Mouse (Mus musculus) intestine, embryonic 15.5 days (tissue): ENCODE measurements around the gene Naa15. TPM values are rescaled to one million over a fixed set of nuclear protein-coding genes. Genes with fewer than 3 reads are reported as not detected.
"Not testable (repeated sequence)": the region's sequence is repeated elsewhere in the genome, so short reads cannot be mapped to it uniquely, and the experiment has no call there.

ENCODE experiments used
- ATAC-seq: fragments of 200-750 bp; cut with Nextera tagmentation; 2 replicates; pipeline ENCODE4 v1.8.0; 2017; ENCODE audit warnings: moderate TSS enrichment, moderate library complexity
- H3K27ac ChIP-seq: fragments of 300-500 bp; sonication (generic); 2 replicates; pipeline ENCODE4 v1.5.1; 2015; ENCODE audit warnings: mild to moderate bottlenecking, inconsistent platforms
- H3K27me3 ChIP-seq: fragments of 300-500 bp; sonication (generic); replicated peaks from 2 replicates; pipeline ENCODE4 v1.6.1; 2015; ENCODE audit warnings: inconsistent platforms
- H3K36me3 ChIP-seq: fragments of 300-500 bp; sonication (generic); 2 replicates; pipeline ENCODE4 v1.6.1; 2015; ENCODE audit warnings: inconsistent platforms
- H3K4me1 ChIP-seq: fragments of 300-500 bp; sonication (generic); replicated peaks from 2 replicates; pipeline ENCODE4 v1.6.1; 2015; ENCODE audit warnings: inconsistent platforms
- H3K4me2 ChIP-seq: fragments of 300-500 bp; sonication (generic); replicated peaks from 2 replicates; pipeline ENCODE4 v1.6.1; 2015; ENCODE audit warnings: mild to moderate bottlenecking, inconsistent platforms
- H3K4me3 ChIP-seq: fragments of 300-500 bp; sonication (generic); replicated peaks from 2 replicates; pipeline ENCODE4 v1.5.1; 2015; ENCODE audit warnings: inconsistent platforms
- H3K9ac ChIP-seq: fragments of 300-500 bp; sonication (generic); 2 replicates; pipeline ENCODE4 v1.6.1; 2015; ENCODE audit warnings: inconsistent platforms
- H3K9me3 ChIP-seq: fragments of 300-500 bp; sonication (generic); 2 replicates; pipeline ENCODE4 v1.6.1; 2016; ENCODE audit warnings: inconsistent platforms
- WGBS: fragments of 180-500 bp; shearing (Covaris S2); methylation state at CpG from one replicate; pipeline ENCODE4 v1.1.7; 2015; 5-methylcytosine and 5-hydroxymethylcytosine counted together
- polyA plus RNA-seq: library from polyadenylated mRNA; unstranded; fragments of >200 nt; fragmentation: Nextera tagmentation; extraction: Ambion mirVana; gene quantifications from 2 replicates; pipeline ENCODE4 v1.2.1, GENCODE M21; 2015

The Naa15 gene
- polyA plus RNA-seq, 1 experiment from 2014 or later: 51.6 TPM

DNA sequence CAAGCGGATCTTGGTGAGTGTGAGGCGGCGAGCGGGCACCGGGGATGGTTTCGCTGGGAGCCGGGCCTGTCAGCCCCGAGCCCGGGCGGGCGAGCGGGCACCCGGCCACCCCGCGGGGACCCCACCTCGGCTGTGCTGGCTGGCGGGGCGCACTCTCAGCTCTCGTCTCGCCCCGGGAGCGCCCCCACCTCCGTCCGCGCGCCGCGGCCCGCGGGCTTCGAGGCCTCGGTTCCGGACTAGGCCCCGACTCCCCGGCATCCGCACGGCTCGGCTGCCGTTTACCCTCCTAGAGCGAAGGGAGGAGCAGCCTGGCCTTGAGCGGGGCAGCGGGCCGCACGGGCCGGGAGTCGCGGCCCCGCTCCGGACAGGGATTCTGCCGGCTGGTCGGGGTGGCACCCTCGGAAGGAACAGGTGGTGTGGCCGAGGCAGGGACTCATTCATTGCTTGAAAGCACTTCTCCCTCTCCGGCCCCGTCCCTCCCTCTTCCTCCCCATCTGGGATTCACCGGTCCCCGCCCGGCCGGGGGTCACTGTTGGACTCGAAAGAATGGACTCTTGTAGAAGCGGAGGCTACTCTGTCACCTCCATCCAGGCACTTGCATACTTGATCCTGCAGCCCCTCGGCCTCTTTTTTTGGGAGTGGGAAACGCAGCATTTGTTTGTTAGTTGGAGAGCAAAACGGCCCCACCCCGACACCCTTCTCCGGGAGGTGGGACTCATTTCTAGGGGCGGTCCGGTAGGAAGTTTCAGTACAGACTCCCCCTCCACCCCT lies 1.6 kb downstream of the Naa15 start:
- Histone ChIP-seq H3K36me3 (no peaks in the 10 kb centered on the region), H3K27ac (peak overlapping the region; percentile 93), H3K9ac (peak overlapping the region; percentile 98), H3K9me3 (no peaks in the 10 kb centered on the region), H3K4me1 (peaks cover 3% of the 10 kb centered on the region; the same call in 1 of the 2 replicates), H3K4me2 (peak overlapping the region; percentile 62), H3K27me3 (no peaks in the 10 kb centered on the region), H3K4me3 (peak overlapping the region; percentile 97)
- peak; percentile 62 for ATAC-seq
- under 1% methylated on average over 68 of the region's 68 CpGs for WGBS

DNA sequence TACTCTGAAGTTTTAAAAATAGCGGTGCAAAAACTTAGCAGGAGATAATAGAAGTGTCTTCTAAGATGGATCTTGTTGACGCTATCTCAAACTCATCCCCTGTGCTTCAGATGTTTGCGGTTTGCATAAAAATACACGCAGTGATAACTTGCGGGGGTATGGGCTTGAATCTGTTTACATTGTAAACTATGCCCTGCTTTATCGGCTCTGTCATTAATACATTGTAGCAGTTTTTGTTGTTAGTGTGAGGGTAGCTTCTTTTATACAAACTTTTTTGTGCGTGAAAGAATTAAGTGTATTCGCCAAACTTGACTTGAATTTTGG lies 2.1 kb downstream of the Naa15 start:
- H3K27me3 ChIP-seq: no peaks in the 10 kb centered on the region
- H3K9me3 ChIP-seq: no peaks in the 10 kb centered on the region
- 9% methylated on average over 8 of the region's 8 CpGs for WGBS
- peak overlapping the region; percentile 93 for H3K27ac ChIP-seq
- H3K4me1 ChIP-seq: peaks cover 3% of the 10 kb centered on the region; the same call in 1 of the 2 replicates
- H3K9ac ChIP-seq: peak overlapping the region; percentile 98
- peak overlapping the region; percentile 62 for H3K4me2 ChIP-seq
- peak overlapping the region; percentile 97 for H3K4me3 ChIP-seq
- no peaks in the 10 kb centered on the region for H3K36me3 ChIP-seq
- no peak for ATAC-seq

- H3K4me1 ChIP-seq: peaks cover 3% of the 10 kb centered on the region; the same call in 1 of the 2 replicates
- no peaks in the 10 kb centered on the region for H3K9me3 ChIP-seq
- peak overlapping the region; percentile 97 for H3K4me3 ChIP-seq
- peak overlapping the region; percentile 62 for H3K4me2 ChIP-seq
- H3K36me3 ChIP-seq: no peaks in the 10 kb centered on the region
- H3K9ac ChIP-seq: no peak overlapping the region; the same call in 1 of the 2 replicates
- H3K27ac ChIP-seq: no peak overlapping the region
- no peaks in the 10 kb centered on the region for H3K27me3 ChIP-seq
- ATAC-seq: no peak
- whole genome bisulfite sequencing: 47% methylated on average over 2 of the region's 2 CpGs
These were observed 2.5 kb downstream of the Naa15 start for GRCm38 (mm10) chr3:51417485-51417884.

DNA sequence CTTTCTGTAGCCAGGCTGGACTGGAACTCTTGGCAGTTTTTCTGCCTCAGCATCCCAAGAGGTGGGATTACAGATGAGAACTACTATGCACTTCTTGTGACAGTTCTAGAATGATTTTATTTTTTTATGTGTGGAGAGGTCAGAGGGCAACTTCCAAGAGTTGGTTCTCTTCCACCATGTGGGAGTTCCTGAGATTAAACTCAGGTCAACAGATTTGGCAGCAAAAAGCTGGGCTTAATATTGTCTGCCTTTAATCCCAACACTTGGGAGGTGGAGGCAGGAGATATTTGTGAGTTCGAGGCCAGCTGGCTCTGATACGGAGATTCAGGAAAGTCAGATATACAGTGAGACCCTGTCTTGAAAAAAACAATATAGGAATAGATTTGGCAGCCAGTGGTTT lies 3.0 kb downstream of the Naa15 start:
- Histone ChIP-seq H3K9me3 (no peaks in the 10 kb centered on the region), H3K27me3 (no peaks in the 10 kb centered on the region), H3K4me3 (no peak overlapping the region), H3K9ac (no peak overlapping the region), H3K27ac (no peak overlapping the region), H3K4me2 (peak overlapping the region; percentile 62), H3K36me3 (no peaks in the 10 kb centered on the region), H3K4me1 (peaks cover 3% of the 10 kb centered on the region; the same call in 1 of the 2 replicates)
- no peak for ATAC-seq
- 57% methylated on average over 2 of the region's 2 CpGs for WGBS

GRCm38 (mm10) chr3:51421921-51422320 lies 7.0 kb downstream of the Naa15 start:
- H3K9me3 ChIP-seq: no peaks in the 10 kb centered on the region
- H3K27ac ChIP-seq: no peak overlapping the region
- H3K4me3 ChIP-seq: no peak overlapping the region
- H3K4me2 ChIP-seq: no peak overlapping the region
- H3K36me3 ChIP-seq: no peaks in the 10 kb centered on the region
- H3K4me1 ChIP-seq: peaks cover 3% of the 10 kb centered on the region; the same call in 1 of the 2 replicates
- ATAC-seq: no peak
- H3K27me3 ChIP-seq: no peaks in the 10 kb centered on the region
- WGBS: 59% methylated on average over 3 of the region's 3 CpGs
- no peak overlapping the region for H3K9ac ChIP-seq

- ATAC-seq: no peak
- Histone ChIP-seq H3K9ac (no peak overlapping the region), H3K4me1 (no peaks in the 10 kb centered on the region), H3K9me3 (no peaks in the 10 kb centered on the region), H3K4me3 (no peak overlapping the region), H3K4me2 (no peak overlapping the region), H3K27me3 (no peaks in the 10 kb centered on the region), H3K27ac (no peak overlapping the region), H3K36me3 (no peaks in the 10 kb centered on the region)
These were observed 10.4 kb downstream of the Naa15 start for GRCm38 (mm10) chr3:51425394-51425793.

DNA sequence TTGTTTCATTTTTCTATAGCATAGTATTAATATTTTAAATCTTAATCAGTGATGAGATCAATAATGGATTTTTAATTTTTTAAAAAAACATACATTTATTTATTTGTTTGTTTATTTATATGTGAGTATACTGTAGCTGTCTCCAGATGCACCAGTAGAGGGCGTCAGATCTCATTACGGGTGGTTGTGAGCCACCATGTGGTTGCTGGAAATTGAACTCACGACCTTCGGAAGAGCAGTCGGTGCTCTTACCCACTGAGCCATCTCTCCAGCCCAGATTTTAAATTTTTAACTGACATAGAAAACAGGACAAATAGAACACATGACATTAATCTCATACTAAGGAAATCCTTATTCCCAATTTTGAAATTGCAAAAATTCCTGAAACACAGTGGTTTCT lies 19.4 kb downstream of the Naa15 start:
- H3K4me3 ChIP-seq, H3K9me3 ChIP-seq, H3K27ac ChIP-seq, H3K9ac ChIP-seq, H3K36me3 ChIP-seq, H3K4me1 ChIP-seq, H3K27me3 ChIP-seq, H3K4me2 ChIP-seq, ATAC-seq: not testable (repeated sequence)
- 86% methylated on average over 5 of the region's 5 CpGs for WGBS

DNA sequence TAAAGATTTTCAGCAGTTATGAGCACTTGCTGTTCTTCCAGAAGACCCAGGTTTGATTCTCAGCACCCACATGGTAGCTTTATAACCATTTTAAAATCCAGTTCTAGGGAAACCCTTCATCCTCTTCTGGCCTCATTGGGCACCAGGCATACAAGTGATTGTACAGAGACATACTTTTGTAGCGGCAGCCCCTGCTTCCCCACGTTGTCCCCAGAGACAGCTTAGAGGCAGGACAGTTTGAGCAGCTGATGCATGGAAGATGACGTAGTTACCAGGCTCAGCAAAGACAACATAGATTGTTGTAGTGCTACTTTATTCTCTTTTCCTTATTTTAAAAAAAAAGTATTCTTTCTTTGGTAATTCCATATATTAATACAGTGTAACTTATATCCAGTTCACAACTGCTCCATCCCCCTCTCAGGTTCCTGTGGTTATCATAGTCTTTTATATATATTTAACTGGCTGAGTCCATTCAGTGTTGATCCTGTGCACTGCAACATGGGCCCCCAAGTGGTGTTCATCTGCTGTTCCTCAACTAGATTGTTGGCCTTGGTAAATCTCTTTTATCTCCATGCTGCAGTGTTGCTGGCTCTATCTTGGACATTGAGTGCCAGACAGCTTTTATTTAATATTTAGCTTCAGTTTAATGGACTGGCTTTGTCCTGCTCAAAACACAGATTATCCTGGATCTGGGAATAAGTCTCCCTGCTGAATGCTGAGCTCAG lies 20.1 kb downstream of the Naa15 start:
- H3K27me3 ChIP-seq: no peaks in the 10 kb centered on the region
- no peaks in the 10 kb centered on the region for H3K9me3 ChIP-seq
- H3K4me2 ChIP-seq: no peak overlapping the region
- no peaks in the 10 kb centered on the region for H3K4me1 ChIP-seq
- no peak overlapping the region for H3K9ac ChIP-seq
- H3K4me3 ChIP-seq: no peak overlapping the region
- no peak for ATAC-seq
- 91% methylated on average over 3 of the region's 3 CpGs for WGBS
- no peak overlapping the region for H3K27ac ChIP-seq
- H3K36me3 ChIP-seq: no peaks in the 10 kb centered on the region

DNA sequence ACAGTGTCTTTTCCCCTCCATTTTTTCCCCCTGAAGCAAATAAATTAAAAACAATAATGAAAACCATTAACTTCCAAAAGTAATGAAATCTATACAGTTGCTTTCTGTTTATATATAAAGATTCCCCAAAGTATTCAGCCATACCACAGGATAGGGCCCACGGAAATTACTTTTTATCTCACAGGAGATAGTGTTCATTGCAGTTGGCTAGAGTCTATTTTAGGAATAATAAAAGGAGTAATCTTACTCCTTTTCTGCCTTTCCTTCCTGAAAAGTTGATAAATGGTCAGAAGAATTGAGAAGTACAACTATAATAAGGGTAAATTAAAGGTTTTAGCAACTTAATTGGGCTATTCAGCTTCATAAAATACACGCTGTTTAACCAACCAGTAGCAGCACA lies 53.6 kb downstream of the Naa15 start:
- ATAC-seq: no peak
- Histone ChIP-seq H3K27ac (no peak overlapping the region), H3K4me3 (no peak overlapping the region), H3K4me2 (no peak overlapping the region), H3K9ac (no peak overlapping the region), H3K9me3 (no peaks in the 10 kb centered on the region), H3K36me3 (peaks cover 14% of the 10 kb centered on the region; the same call in 1 of the 2 replicates), H3K4me1 (no peaks in the 10 kb centered on the region), H3K27me3 (no peaks in the 10 kb centered on the region)
- 79% methylated on average over 2 of the region's 2 CpGs for WGBS

- Histone ChIP-seq H3K36me3 (peaks cover 11% of the 10 kb centered on the region; the same call in 1 of the 2 replicates), H3K27me3 (no peaks in the 10 kb centered on the region), H3K4me1 (no peaks in the 10 kb centered on the region), H3K9me3 (no peaks in the 10 kb centered on the region), H3K9ac (no peak overlapping the region), H3K4me3 (no peak overlapping the region), H3K4me2 (no peak overlapping the region), H3K27ac (no peak overlapping the region)
- 73% methylated on average over 4 of the region's 4 CpGs for WGBS
- ATAC-seq: peak; percentile 30
These were observed 60.8 kb downstream of the Naa15 start for GRCm38 (mm10) chr3:51475706-51476105.

DNA sequence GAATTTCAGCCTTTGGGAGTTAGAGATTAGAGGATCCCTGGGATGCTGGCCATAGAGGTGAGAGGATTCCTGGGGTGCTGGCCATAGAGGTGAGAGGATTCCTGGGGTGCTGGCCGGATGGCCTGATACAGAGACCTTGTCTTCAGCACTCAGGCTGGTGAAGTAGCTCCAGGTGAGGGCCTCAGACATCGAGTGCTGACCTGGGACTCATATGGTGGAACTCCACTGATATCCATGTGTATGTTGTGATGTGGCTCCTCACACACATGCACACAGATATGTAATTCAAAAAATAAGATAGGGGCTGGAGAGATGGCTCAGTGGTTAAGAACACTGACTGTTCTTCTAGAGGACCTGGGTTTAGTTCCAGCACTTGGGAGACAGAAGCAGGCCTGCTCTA lies 64.9 kb downstream of the Naa15 start:
- no peak overlapping the region for H3K4me2 ChIP-seq
- H3K9ac ChIP-seq: no peak overlapping the region
- no peak overlapping the region for H3K27ac ChIP-seq
- no peak for ATAC-seq
- no peak overlapping the region for H3K4me3 ChIP-seq
- no peaks in the 10 kb centered on the region for H3K4me1 ChIP-seq
- H3K9me3 ChIP-seq: no peaks in the 10 kb centered on the region
- no peaks in the 10 kb centered on the region for H3K27me3 ChIP-seq
- no peaks in the 10 kb centered on the region for H3K36me3 ChIP-seq
- 36% methylated on average over 2 of the region's 2 CpGs for WGBS

- no peak for ATAC-seq
- peaks cover 11% of the 10 kb centered on the region; the same call in 1 of the 2 replicates for H3K4me1 ChIP-seq
- no peaks in the 10 kb centered on the region for H3K9me3 ChIP-seq
- no peak overlapping the region for H3K27ac ChIP-seq
- no peaks in the 10 kb centered on the region for H3K36me3 ChIP-seq
- no peak overlapping the region for H3K9ac ChIP-seq
- no peaks in the 10 kb centered on the region for H3K27me3 ChIP-seq
- no peak overlapping the region for H3K4me2 ChIP-seq
- no peak overlapping the region for H3K4me3 ChIP-seq
These were observed 66.1 kb downstream of the Naa15 start for GRCm38 (mm10) chr3:51481059-51481458.

GRCm38 (mm10) chr3:51481881-51482280 lies 66.9 kb downstream of the Naa15 start:
- 49% methylated on average over 3 of the region's 3 CpGs for WGBS
- ATAC-seq: no peak
- no peak overlapping the region for H3K27ac ChIP-seq

More at GRCm38 (mm10) chr3:51481881-51482280, 66.9 kb downstream of the Naa15 start:
- no peak overlapping the region for H3K4me2 ChIP-seq
- H3K4me3 ChIP-seq: no peak overlapping the region
- H3K36me3 ChIP-seq: no peaks in the 10 kb centered on the region
- H3K27me3 ChIP-seq: no peaks in the 10 kb centered on the region
- peaks cover 11% of the 10 kb centered on the region; the same call in 1 of the 2 replicates for H3K4me1 ChIP-seq
- H3K9me3 ChIP-seq: no peaks in the 10 kb centered on the region
- H3K9ac ChIP-seq: no peak overlapping the region
